Mouse (Mus musculus) ES-Bruce4 (cell line): ENCODE measurements around the gene Adcy5.

ENCODE experiments used
- CTCF ChIP-seq: IDR thresholded peaks from one replicate; pipeline ENCODE4 v1.8.1; 2011; ENCODE audit warnings: low read depth, low read length
- EP300 ChIP-seq: IDR thresholded peaks from 2 replicates; pipeline ENCODE4 v1.6.1; 2011; ENCODE audit warnings: low read depth, low read length; ENCODE audit not compliant: insufficient read depth
- POLR2A ChIP-seq: IDR thresholded peaks from one replicate; pipeline ENCODE4 v1.8.1; 2011; ENCODE audit warnings: low read length; ENCODE audit not compliant: insufficient read depth

DNA sequence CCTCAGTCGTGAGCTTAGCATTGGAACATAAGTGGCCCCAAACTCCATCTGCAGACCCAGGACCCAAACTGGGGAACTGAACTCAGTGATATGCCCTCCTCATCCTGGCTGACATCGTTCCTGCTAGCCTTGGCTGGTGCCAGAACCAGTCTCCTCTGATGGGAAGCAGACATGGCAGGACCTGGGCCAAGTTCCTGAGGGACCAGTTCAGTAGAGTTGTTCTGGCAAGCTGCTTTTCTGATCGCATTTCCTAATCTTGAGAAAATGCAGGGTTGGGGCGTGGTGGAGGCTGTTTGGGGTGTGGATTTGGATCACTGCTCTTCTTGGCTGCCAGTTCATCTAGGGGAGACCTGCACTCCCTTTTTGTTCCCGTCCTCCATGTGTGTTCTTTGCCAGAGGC, 143.1 kb downstream of the Adcy5 start:
- no peak for TF ChIP-seq CTCF
- TF ChIP-seq POLR2A: no peak
- no peak for TF ChIP-seq EP300
